Mouse (Mus musculus): ENCODE results near the gene Tspoap1. TPM values are rescaled to one million over a fixed set of nuclear protein-coding genes. Genes with fewer than 3 reads are reported as not detected.
A peak's percentile ranks its signal among the peaks of the same experiment; 100 is the strongest.

The Tspoap1 gene
- polyA plus RNA-seq, 1 experiment from 2014 or later, result 11.0 TPM

DNA sequence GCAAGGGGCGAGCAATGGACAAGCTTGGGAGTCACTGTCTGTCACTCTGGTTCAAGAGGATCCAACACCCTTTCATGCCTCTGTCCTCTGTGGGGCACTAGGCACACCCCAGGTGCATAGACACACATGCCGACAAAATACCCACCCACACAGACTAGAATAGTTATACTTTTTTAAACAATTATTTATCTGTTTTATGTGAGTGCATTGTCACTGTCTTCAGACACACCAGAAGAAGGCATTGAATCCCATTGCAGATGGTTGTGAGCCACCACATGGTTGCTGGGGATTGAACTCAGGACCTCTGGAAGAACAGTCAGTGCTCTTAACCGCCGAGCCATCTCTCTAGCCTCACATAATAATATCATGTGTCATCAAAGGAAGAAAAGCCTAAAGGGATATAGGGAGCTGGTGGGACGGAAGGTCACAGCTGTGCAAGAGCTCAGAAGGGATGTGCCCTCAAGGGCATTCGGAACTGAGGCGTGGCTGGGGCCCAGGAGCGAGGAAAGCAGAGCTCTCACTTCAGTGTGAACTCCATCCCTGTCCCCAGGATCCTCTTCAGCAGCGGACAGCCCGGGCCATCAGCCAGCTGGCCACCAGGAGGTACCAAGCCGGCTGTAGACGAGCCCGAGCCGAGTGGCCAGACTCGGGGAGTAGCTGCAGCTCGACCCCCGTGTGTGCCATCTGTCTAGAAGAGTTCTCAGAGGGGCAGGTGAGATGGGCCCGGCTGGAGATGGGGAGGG lies 31.3 kb upstream of the Tspoap1 start:
- no peak for DNase-seq (ENCODE audit: extremely low spot score, low spot score)
- Histone ChIP-seq H3K27ac (peak overlapping the region; percentile 60; the same call in 1 of the 2 replicates), H3K4me3 (no peak overlapping the region), H3K9me3 (no peaks in the 10 kb centered on the region), H3K36me3 (replicated peaks) (no peaks in the 10 kb centered on the region), H3K27me3 (ENCODE audit: poor library complexity, severe bottlenecking) (peaks cover 13% of the 10 kb centered on the region), H3K4me1 (peaks cover 48% of the 10 kb centered on the region)
- WGBS, result 80% methylated on average over 18 of the region's 18 CpGs

DNA sequence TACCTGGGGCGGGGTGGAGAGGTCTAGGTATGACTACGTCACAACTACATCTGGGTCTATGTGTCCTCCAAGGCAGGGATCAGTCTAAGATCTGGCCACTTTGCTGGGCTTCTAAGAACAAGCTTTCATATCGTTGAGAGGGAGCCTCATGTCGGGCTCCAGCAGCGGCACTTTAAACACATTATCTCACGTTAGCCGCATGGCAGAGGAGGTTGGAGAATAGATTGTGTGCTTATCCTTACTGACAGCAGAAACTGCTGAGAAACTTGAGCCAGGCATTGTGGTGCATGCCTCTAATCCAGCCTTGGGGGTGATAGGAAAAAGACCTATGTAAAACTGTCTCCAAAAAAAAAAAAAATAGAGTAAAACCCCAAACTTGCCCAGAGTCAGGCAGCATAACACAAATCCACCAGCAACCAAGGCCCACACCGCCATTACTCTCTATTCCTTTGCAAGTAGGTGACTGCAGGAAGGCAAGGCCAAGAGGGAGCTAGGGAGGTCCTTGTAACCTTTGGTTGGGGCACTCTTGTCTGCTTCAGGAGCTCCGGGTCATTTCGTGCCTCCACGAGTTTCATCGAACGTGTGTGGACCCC lies 30.7 kb upstream of the Tspoap1 start:
- DNase-seq (ENCODE audit: extremely low spot score, low spot score), result no peak
- Histone ChIP-seq H3K36me3 (replicated peaks) (no peaks in the 10 kb centered on the region), H3K27ac (peak overlapping the region; percentile 60; the same call in 1 of the 2 replicates), H3K9me3 (no peaks in the 10 kb centered on the region), H3K27me3 (ENCODE audit: poor library complexity, severe bottlenecking) (peaks cover 20% of the 10 kb centered on the region), H3K4me3 (no peak overlapping the region), H3K4me1 (peaks cover 50% of the 10 kb centered on the region)
- WGBS, result 87% methylated on average over 13 of the region's 13 CpGs

DNA sequence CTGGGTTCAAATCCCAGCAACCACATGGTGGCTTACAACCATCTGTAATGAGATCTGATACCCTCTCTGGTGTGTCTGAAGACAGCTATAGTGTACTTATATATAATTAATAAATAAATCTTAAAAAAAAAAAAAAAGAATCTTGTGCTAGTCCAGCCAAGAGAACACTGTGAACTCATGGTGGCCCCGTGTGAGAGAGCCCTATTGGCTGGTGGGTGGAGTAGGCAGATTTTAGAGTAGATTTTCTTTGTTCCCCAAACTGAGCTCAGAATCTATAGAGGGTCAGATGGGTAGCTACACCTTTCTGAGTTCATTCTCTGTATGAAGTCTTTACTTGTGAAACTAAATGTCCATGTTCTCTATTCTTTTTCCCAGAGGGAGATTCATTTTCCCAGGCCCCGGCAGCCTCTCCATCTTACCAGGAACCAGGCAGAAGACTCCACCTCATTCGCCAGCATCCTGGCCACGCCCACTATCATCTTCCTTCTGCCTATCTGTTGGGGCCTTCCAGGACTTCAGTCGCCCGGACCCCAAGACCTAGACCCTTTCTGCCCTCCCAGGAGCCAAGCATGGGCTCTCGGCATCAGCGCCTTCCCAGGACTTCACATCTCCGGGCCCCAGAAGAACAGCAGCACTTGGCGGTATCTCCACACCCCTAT lies 29.6 kb upstream of the Tspoap1 start:
- Histone ChIP-seq H3K9me3 (no peaks in the 10 kb centered on the region), H3K27ac (no peak overlapping the region; the same call in 1 of the 2 replicates)
- WGBS, result 70% methylated on average over 10 of the region's 10 CpGs

DNA sequence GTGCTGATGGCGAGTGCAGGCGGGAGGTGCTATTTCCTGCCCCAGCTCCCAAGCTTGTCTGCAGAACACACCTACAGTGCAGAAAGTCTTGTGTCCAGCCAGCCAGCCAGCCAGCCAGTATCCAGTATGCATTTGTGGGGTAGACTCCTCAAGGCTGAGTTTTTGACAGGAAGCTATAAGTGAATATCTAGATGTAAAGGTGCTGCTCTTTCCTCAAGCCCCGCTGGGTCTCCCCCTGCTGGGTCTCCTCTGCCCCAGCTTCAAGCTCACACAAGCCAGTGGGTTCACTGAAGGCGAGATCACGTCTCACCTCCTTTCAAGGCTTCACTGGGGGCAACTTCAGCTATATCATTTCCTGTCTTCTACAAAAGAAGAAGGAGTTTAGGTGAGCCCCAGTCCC lies 26.0 kb upstream of the Tspoap1 start:
- Histone ChIP-seq H3K4me1 (peaks cover 37% of the 10 kb centered on the region), H3K27ac (peak overlapping the region; percentile 74), H3K4me3 (peak overlapping the region; percentile 24; the same call in 1 of the 2 replicates), H3K9me3 (no peaks in the 10 kb centered on the region), H3K27me3 (ENCODE audit: poor library complexity, severe bottlenecking) (peaks cover 35% of the 10 kb centered on the region), H3K36me3 (replicated peaks) (peaks cover 2% of the 10 kb centered on the region)
- WGBS, result 50% methylated on average over 5 of the region's 5 CpGs
- no peak for DNase-seq (ENCODE audit: extremely low spot score, low spot score)

More for the DNA sequence above, 29.6 kb upstream of the Tspoap1 start:
- no peak for DNase-seq (ENCODE audit: extremely low spot score, low spot score)
- Histone ChIP-seq H3K4me1 (peaks cover 39% of the 10 kb centered on the region), H3K36me3 (replicated peaks) (no peaks in the 10 kb centered on the region), H3K27me3 (ENCODE audit: poor library complexity, severe bottlenecking) (peaks cover 29% of the 10 kb centered on the region), H3K4me3 (no peak overlapping the region)

- Histone ChIP-seq H3K27me3 (ENCODE audit: poor library complexity, severe bottlenecking) (peaks cover 35% of the 10 kb centered on the region), H3K9me3 (no peaks in the 10 kb centered on the region), H3K4me1 (peaks cover 37% of the 10 kb centered on the region), H3K27ac (peak overlapping the region; percentile 89; the same call in 1 of the 2 replicates), H3K4me3 (peak overlapping the region; percentile 85), H3K36me3 (replicated peaks) (peaks cover 16% of the 10 kb centered on the region)
- no peak for DNase-seq (ENCODE audit: extremely low spot score, low spot score)
- 81% methylated on average over 6 of the region's 6 CpGs for WGBS
Measured at GRCm38 (mm10) chr11:87735691-87736090, 24.6 kb upstream of the Tspoap1 start.

GRCm38 (mm10) chr11:87736647-87737134 lies 23.6 kb upstream of the Tspoap1 start:
- peaks cover 37% of the 10 kb centered on the region for H3K4me1 ChIP-seq
- peak overlapping the region; percentile 85 for H3K4me3 ChIP-seq
- peak overlapping the region; percentile 89 for H3K27ac ChIP-seq
- DNase-seq (ENCODE audit: extremely low spot score, low spot score), result peak; percentile 66
- peaks cover 35% of the 10 kb centered on the region for H3K27me3 ChIP-seq (ENCODE audit: poor library complexity, severe bottlenecking)
- H3K9me3 ChIP-seq, result no peaks in the 10 kb centered on the region
- H3K36me3 ChIP-seq (replicated peaks), result peaks cover 25% of the 10 kb centered on the region
- WGBS, result 2% methylated on average over 31 of the region's 31 CpGs

GRCm38 (mm10) chr11:87737175-87737740 lies 23.1 kb upstream of the Tspoap1 start, which contains the start of gene Supt4a:
TSS of gene Supt4a (plus strand) at chr11:87737552.
- peaks cover 35% of the 10 kb centered on the region for H3K27me3 ChIP-seq (ENCODE audit: poor library complexity, severe bottlenecking)
- H3K4me1 ChIP-seq, result peaks cover 37% of the 10 kb centered on the region
- H3K27ac ChIP-seq, result peak within 1 kb of the TSS; percentile 89
- peak; percentile 93 for DNase-seq (ENCODE audit: extremely low spot score, low spot score)
- no peaks in the 10 kb centered on the region for H3K9me3 ChIP-seq
- WGBS, result under 1% methylated on average over 57 of the region's 57 CpGs
- H3K4me3 ChIP-seq, result peak within 1 kb of the TSS; percentile 85
- H3K36me3 ChIP-seq (replicated peaks), result peaks cover 30% of the 10 kb centered on the region

- Histone ChIP-seq H3K27ac (no peak overlapping the region), H3K27me3 (ENCODE audit: poor library complexity, severe bottlenecking) (no peaks in the 10 kb centered on the region), H3K4me3 (no peak overlapping the region), H3K36me3 (replicated peaks) (peaks cover 60% of the 10 kb centered on the region), H3K9me3 (no peaks in the 10 kb centered on the region), H3K4me1 (peaks cover 5% of the 10 kb centered on the region; the same call in 1 of the 2 replicates)
- no peak for DNase-seq (ENCODE audit: extremely low spot score, low spot score)
- 93% methylated on average over 3 of the region's 3 CpGs for WGBS
Measured at GRCm38 (mm10) chr11:87743691-87744090, 16.6 kb upstream of the Tspoap1 start.

DNA sequence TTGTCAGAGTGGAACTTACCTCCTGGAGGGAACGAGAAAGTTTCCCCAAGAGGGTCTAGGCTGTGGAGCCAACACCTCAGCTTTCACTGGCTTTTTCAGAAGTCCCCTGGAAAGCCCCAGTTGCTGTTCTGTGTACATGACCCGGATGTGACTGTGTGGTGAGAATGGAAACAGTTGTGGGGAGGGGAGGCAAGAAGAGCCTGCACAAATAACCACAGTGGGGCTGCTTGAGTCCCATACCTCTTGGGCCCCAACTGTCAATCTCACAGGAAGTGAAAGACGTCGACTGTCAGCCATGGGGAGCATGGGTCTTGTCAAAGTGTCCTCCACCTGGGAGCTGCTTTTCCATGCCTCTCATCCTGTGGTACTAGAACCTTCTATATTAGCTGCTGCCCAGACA lies 15.4 kb upstream of the Tspoap1 start:
- Histone ChIP-seq H3K36me3 (replicated peaks) (peaks cover 52% of the 10 kb centered on the region), H3K27ac (no peak overlapping the region), H3K4me3 (no peak overlapping the region), H3K4me1 (peaks cover 10% of the 10 kb centered on the region; the same call in 1 of the 2 replicates), H3K9me3 (no peaks in the 10 kb centered on the region), H3K27me3 (ENCODE audit: poor library complexity, severe bottlenecking) (no peaks in the 10 kb centered on the region)
- DNase-seq (ENCODE audit: extremely low spot score, low spot score), result no peak
- WGBS, result 83% methylated on average over 4 of the region's 4 CpGs

- Histone ChIP-seq H3K27ac (no peak overlapping the region), H3K4me1 (peaks cover 10% of the 10 kb centered on the region; the same call in 1 of the 2 replicates), H3K36me3 (replicated peaks) (peaks cover 42% of the 10 kb centered on the region), H3K4me3 (no peak overlapping the region), H3K27me3 (ENCODE audit: poor library complexity, severe bottlenecking) (no peaks in the 10 kb centered on the region), H3K9me3 (no peaks in the 10 kb centered on the region)
- no peak for DNase-seq (ENCODE audit: extremely low spot score, low spot score)
- 83% methylated on average over 9 of the region's 9 CpGs for WGBS
Measured at GRCm38 (mm10) chr11:87745632-87746555, 14.4 kb upstream of the Tspoap1 start.

DNA sequence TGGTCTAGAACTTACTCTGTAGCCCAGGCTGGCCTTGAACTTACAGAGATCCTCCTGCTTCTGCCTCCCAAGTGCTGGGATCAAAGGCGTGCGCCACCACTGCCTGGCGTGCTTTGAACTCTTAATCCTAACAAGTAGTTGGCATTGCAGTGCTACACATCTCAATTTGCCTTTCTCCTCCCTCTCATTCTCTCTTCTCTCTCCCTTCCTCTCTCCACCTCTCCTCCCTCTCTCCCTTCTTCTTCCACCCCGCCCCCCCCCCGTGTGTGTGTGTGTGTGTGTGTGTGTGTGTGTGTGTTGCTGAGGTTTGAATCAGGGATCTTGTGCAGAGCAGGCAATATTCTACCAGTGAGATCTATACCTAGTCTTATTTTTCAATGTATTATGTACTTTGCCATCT lies 13.0 kb upstream of the Tspoap1 start:
- Histone ChIP-seq H3K9me3 (no peaks in the 10 kb centered on the region), H3K27me3 (ENCODE audit: poor library complexity, severe bottlenecking) (no peaks in the 10 kb centered on the region), H3K36me3 (replicated peaks) (peaks cover 29% of the 10 kb centered on the region), H3K4me3 (no peak overlapping the region), H3K4me1 (peaks cover 10% of the 10 kb centered on the region; the same call in 1 of the 2 replicates), H3K27ac (no peak overlapping the region)
- no peak for DNase-seq (ENCODE audit: extremely low spot score, low spot score)
- 84% methylated on average over 5 of the region's 5 CpGs for WGBS
